Mouse (Mus musculus): ENCODE data around the gene Grap.

DNA sequence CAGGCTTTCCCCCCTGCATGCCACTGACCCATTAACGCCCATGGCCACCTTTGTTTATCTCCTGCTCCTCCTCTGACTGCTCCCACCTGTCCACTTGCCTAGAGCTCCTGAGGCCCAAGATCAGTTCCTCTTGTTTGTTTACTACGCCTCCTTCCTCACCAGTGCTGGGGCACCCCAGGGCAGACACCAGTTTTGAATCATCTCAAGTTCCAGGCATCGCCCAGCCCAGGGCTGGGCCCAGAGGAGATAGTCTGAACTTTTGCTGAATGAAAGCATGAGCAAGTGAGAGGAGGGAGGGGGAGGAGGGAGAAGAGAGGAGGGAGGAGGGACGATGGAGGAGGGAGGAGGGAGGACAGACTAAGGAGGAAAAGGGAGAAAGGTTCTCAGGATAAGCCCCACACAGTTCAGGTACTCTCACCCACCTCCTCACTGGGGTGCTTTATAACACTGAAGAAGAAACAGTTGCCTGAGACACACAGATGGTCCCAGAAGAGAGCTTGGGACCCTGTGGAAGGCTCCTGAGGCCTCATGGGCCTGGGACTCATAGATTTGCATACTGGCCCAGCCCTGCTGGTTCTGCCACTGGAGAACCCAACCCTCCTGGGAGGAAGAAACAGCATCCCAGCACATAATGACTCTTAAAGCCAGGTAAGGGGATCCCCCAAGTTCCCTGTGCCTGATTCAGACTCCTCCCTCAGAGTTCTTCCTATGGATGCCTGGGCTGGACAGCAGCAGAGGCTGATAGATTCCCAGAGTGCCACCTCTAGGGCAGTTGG is 26.2 kb downstream of the Grap start:
- TF ChIP-seq CTCF (IDR thresholded peaks at IDR 0.05) (no peak), EP300 (IDR thresholded peaks at IDR 0.05) (no peak)
